Mouse (Mus musculus): ENCODE measurements at regions not wholly inside any gene's neighbourhood (a gene's known extent, or its start where the extent isn't known, plus 50 kb on each side); places are given as distances from the start of the nearest gene placed in this dataset.

- DNase-seq (ENCODE audit: inconsistent age in 2 of 2, low spot score in 1 of 2), result no peak
Observed at GRCm38 (mm10) chr17:43214038-43214437, 56.1 kb upstream of the Adgrf1 start.

GRCm38 (mm10) chr17:43219636-43220035 is 50.5 kb upstream of the Adgrf1 start:
- DNase-seq (ENCODE audit: inconsistent age in 2 of 2, low spot score in 1 of 2), result no peak

Data from adrenal gland, adult (tissue).